Mouse (Mus musculus): ENCODE data around the gene Bloc1s5. TPM values are rescaled to one million over a fixed set of nuclear protein-coding genes. Genes with fewer than 3 reads are reported as not detected.
"Not testable (repeated sequence)": the region's sequence is repeated elsewhere in the genome, so short reads cannot be mapped to it uniquely, and the experiment has no call there.

The Bloc1s5 gene
- polyA plus RNA-seq (2014; fragmentation: Nextera tagmentation; extraction: Ambion mirVana), result 13.7 and 16.2 TPM in 2 replicates

GRCm38 (mm10) chr13:38634800-38635269 lies at the start of gene Bloc1s5:
Gene Bloc1s5, minus strand, starts transcription at chr13:38635109.
- H3K9me3 ChIP-seq (ENCODE audit: control insufficient read depth, low read length), result no peaks in the 10 kb centered on the region
- H3K4me1 ChIP-seq (replicated peaks; ENCODE audit: control insufficient read depth, insufficient read depth, low read length), result no peaks in the 10 kb centered on the region; the same call in 1 of the 2 replicates
- under 1% methylated on average over 44 of the region's 44 CpGs for WGBS
- no peaks in the 10 kb centered on the region for H3K27me3 ChIP-seq (replicated peaks; ENCODE audit: control insufficient read depth, insufficient read depth, low read length)
- ATAC-seq (replicated peaks; ENCODE audit: low FRiP score, low TSS enrichment, low read depth) (peak; percentile 96), DNase-seq (ENCODE audit: low spot score) (peak; percentile 97)
- peaks cover 4% of the 10 kb centered on the region; the same call in 1 of the 2 replicates for H3K36me3 ChIP-seq (ENCODE audit: control insufficient read depth, insufficient read depth, low read length)
- H3K4me2 ChIP-seq (ENCODE audit: low read length), result peak within 1 kb of the TSS; percentile 72
- H3K27ac ChIP-seq (ENCODE audit: low read depth), result peak within 1 kb of the TSS; percentile 67
- peak within 1 kb of the TSS; percentile 74 for H3K4me3 ChIP-seq (ENCODE audit: low read depth, low read length)
- H3K9ac ChIP-seq (ENCODE audit: low read length), result peak within 1 kb of the TSS; percentile 61

- Histone ChIP-seq H3K4me2 (ENCODE audit: low read length) (no peak overlapping the region), H3K27ac (ENCODE audit: low read depth) (no peak overlapping the region), H3K4me3 (ENCODE audit: low read depth, low read length) (no peak overlapping the region), H3K36me3 (ENCODE audit: control insufficient read depth, insufficient read depth, low read length) (no peaks in the 10 kb centered on the region), H3K4me1 (replicated peaks; ENCODE audit: control insufficient read depth, insufficient read depth, low read length) (no peaks in the 10 kb centered on the region), H3K9ac (ENCODE audit: low read length) (no peak overlapping the region), H3K9me3 (ENCODE audit: control insufficient read depth, low read length) (no peaks in the 10 kb centered on the region), H3K27me3 (replicated peaks; ENCODE audit: control insufficient read depth, insufficient read depth, low read length) (no peaks in the 10 kb centered on the region)
- 84% methylated on average over 9 of the region's 9 CpGs for WGBS
- ATAC-seq (replicated peaks; ENCODE audit: low FRiP score, low TSS enrichment, low read depth) (no peak), DNase-seq (ENCODE audit: low spot score) (no peak)
These were observed 37.4 kb upstream of the Bloc1s5 start for GRCm38 (mm10) chr13:38672336-38672735.

- WGBS, result 90% methylated on average over 6 of the region's 6 CpGs
- H3K4me1 ChIP-seq (replicated peaks; ENCODE audit: control insufficient read depth, insufficient read depth, low read length); ATAC-seq (replicated peaks; ENCODE audit: low FRiP score, low TSS enrichment, low read depth); H3K27me3 ChIP-seq (replicated peaks; ENCODE audit: control insufficient read depth, insufficient read depth, low read length); H3K27ac ChIP-seq (ENCODE audit: low read depth); H3K9me3 ChIP-seq (ENCODE audit: control insufficient read depth, low read length); H3K4me3 ChIP-seq (ENCODE audit: low read depth, low read length); H3K4me2 ChIP-seq (ENCODE audit: low read length); DNase-seq (ENCODE audit: low spot score); H3K36me3 ChIP-seq (ENCODE audit: control insufficient read depth, insufficient read depth, low read length); H3K9ac ChIP-seq (ENCODE audit: low read length): not testable (repeated sequence)
These were observed 36.5 kb upstream of the Bloc1s5 start for GRCm38 (mm10) chr13:38671451-38671850.

- no peaks in the 10 kb centered on the region for H3K27me3 ChIP-seq (replicated peaks; ENCODE audit: control insufficient read depth, insufficient read depth, low read length)
- H3K4me3 ChIP-seq (ENCODE audit: low read depth, low read length), result no peak overlapping the region
- H3K4me2 ChIP-seq (ENCODE audit: low read length), result no peak overlapping the region
- ATAC-seq (replicated peaks; ENCODE audit: low FRiP score, low TSS enrichment, low read depth) (no peak), DNase-seq (ENCODE audit: low spot score) (no peak)
- no peaks in the 10 kb centered on the region for H3K4me1 ChIP-seq (replicated peaks; ENCODE audit: control insufficient read depth, insufficient read depth, low read length)
- H3K36me3 ChIP-seq (ENCODE audit: control insufficient read depth, insufficient read depth, low read length), result no peaks in the 10 kb centered on the region
- no peaks in the 10 kb centered on the region for H3K9me3 ChIP-seq (ENCODE audit: control insufficient read depth, low read length)
- no peak overlapping the region for H3K9ac ChIP-seq (ENCODE audit: low read length)
- no peak overlapping the region for H3K27ac ChIP-seq (ENCODE audit: low read depth)
These were observed 35.1 kb upstream of the Bloc1s5 start for GRCm38 (mm10) chr13:38670051-38670450.

- Histone ChIP-seq H3K9ac (ENCODE audit: low read length) (no peak overlapping the region), H3K4me3 (ENCODE audit: low read depth, low read length) (no peak overlapping the region), H3K4me1 (replicated peaks; ENCODE audit: control insufficient read depth, insufficient read depth, low read length) (no peaks in the 10 kb centered on the region), H3K9me3 (ENCODE audit: control insufficient read depth, low read length) (no peaks in the 10 kb centered on the region), H3K27ac (ENCODE audit: low read depth) (no peak overlapping the region), H3K36me3 (ENCODE audit: control insufficient read depth, insufficient read depth, low read length) (no peaks in the 10 kb centered on the region), H3K27me3 (replicated peaks; ENCODE audit: control insufficient read depth, insufficient read depth, low read length) (no peaks in the 10 kb centered on the region), H3K4me2 (ENCODE audit: low read length) (no peak overlapping the region)
- WGBS, result 29% methylated on average over 2 of the region's 2 CpGs
- ATAC-seq (replicated peaks; ENCODE audit: low FRiP score, low TSS enrichment, low read depth) (no peak), DNase-seq (ENCODE audit: low spot score) (no peak)
These were observed 33.6 kb upstream of the Bloc1s5 start for GRCm38 (mm10) chr13:38668514-38668913.

- 43% methylated on average over 1 of the region's 1 CpGs for WGBS
- no peak overlapping the region for H3K4me3 ChIP-seq (ENCODE audit: low read depth, low read length)
- no peaks in the 10 kb centered on the region for H3K27me3 ChIP-seq (replicated peaks; ENCODE audit: control insufficient read depth, insufficient read depth, low read length)
- H3K9me3 ChIP-seq (ENCODE audit: control insufficient read depth, low read length), result no peaks in the 10 kb centered on the region
- ATAC-seq (replicated peaks; ENCODE audit: low FRiP score, low TSS enrichment, low read depth) (no peak), DNase-seq (ENCODE audit: low spot score) (no peak)
- no peaks in the 10 kb centered on the region for H3K4me1 ChIP-seq (replicated peaks; ENCODE audit: control insufficient read depth, insufficient read depth, low read length)
- no peak overlapping the region for H3K4me2 ChIP-seq (ENCODE audit: low read length)
- H3K27ac ChIP-seq (ENCODE audit: low read depth), result no peak overlapping the region
- H3K9ac ChIP-seq (ENCODE audit: low read length), result no peak overlapping the region
- H3K36me3 ChIP-seq (ENCODE audit: control insufficient read depth, insufficient read depth, low read length), result no peaks in the 10 kb centered on the region
These were observed 29.8 kb upstream of the Bloc1s5 start for GRCm38 (mm10) chr13:38664753-38665152.

GRCm38 (mm10) chr13:38659524-38660136 lies 24.7 kb upstream of the Bloc1s5 start:
- 90% methylated on average over 12 of the region's 12 CpGs for WGBS
- H3K27me3 ChIP-seq (replicated peaks; ENCODE audit: control insufficient read depth, insufficient read depth, low read length), result no peaks in the 10 kb centered on the region
- 0 out of 2 replicates have a peak, but pooled peaks cover 3% of the 10 kb centered on the region for H3K4me1 ChIP-seq (replicated peaks; ENCODE audit: control insufficient read depth, insufficient read depth, low read length)
- DNase-seq (ENCODE audit: low spot score), result no peak
- no peak for ATAC-seq (replicated peaks; ENCODE audit: low FRiP score, low TSS enrichment, low read depth)
- H3K36me3 ChIP-seq (ENCODE audit: control insufficient read depth, insufficient read depth, low read length), result peaks cover 22% of the 10 kb centered on the region
- no peak overlapping the region for H3K4me3 ChIP-seq (ENCODE audit: low read depth, low read length)
- H3K4me2 ChIP-seq (ENCODE audit: low read length), result no peak overlapping the region
- no peaks in the 10 kb centered on the region for H3K9me3 ChIP-seq (ENCODE audit: control insufficient read depth, low read length)
- H3K27ac ChIP-seq (ENCODE audit: low read depth), result no peak overlapping the region
- no peak overlapping the region for H3K9ac ChIP-seq (ENCODE audit: low read length)

GRCm38 (mm10) chr13:38658528-38659280 lies 23.8 kb upstream of the Bloc1s5 start, which contains the start of gene Eef1e1:
Gene Eef1e1, minus strand, starts transcription at chr13:38659058.
- 0 out of 2 replicates have a peak, but pooled peaks cover 3% of the 10 kb centered on the region for H3K4me1 ChIP-seq (replicated peaks; ENCODE audit: control insufficient read depth, insufficient read depth, low read length)
- DNase-seq (ENCODE audit: low spot score) (peak; percentile 95), ATAC-seq (replicated peaks; ENCODE audit: low FRiP score, low TSS enrichment, low read depth) (peak; percentile 99)
- peak within 1 kb of the TSS; percentile 83 for H3K27ac ChIP-seq (ENCODE audit: low read depth)
- 1% methylated on average over 59 of the region's 59 CpGs for WGBS
- peak within 1 kb of the TSS; percentile 84 for H3K9ac ChIP-seq (ENCODE audit: low read length)
- H3K4me3 ChIP-seq (ENCODE audit: low read depth, low read length), result peak within 1 kb of the TSS; percentile 73
- peak within 1 kb of the TSS; percentile 52 for H3K4me2 ChIP-seq (ENCODE audit: low read length)
- H3K27me3 ChIP-seq (replicated peaks; ENCODE audit: control insufficient read depth, insufficient read depth, low read length), result no peaks in the 10 kb centered on the region
- H3K36me3 ChIP-seq (ENCODE audit: control insufficient read depth, insufficient read depth, low read length), result peaks cover 32% of the 10 kb centered on the region
- H3K9me3 ChIP-seq (ENCODE audit: control insufficient read depth, low read length), result no peaks in the 10 kb centered on the region

All from intestine, embryonic 14.5 days (tissue).